Mouse (Mus musculus) MEL (cell line): ENCODE data around the gene Nup188. TPM values are rescaled to one million over a fixed set of nuclear protein-coding genes. Genes with fewer than 3 reads are reported as not detected.

ENCODE experiments used
- DNase-seq: peaks from one replicate; pipeline ENCODE4 v3.0.0; 2011; ENCODE audit warnings: low read depth, low spot score
- H3K27ac ChIP-seq: 2 replicates; pipeline ENCODE4 v1.5.1; 2012; ENCODE audit warnings: low read depth, mild to moderate bottlenecking, control low read depth, low read length, moderate library complexity; ENCODE audit not compliant: control insufficient read depth
- H3K27me3 ChIP-seq, 2 experiments: fragments of 150-350 bp in 1 of 2; sonication (generic) in 1 of 2; 2 replicates each; pipeline ENCODE4 v1.6.1; 2012; ENCODE audit warnings: low read length in 2 of 2, mild to moderate bottlenecking in 2 of 2, improper control_type of control experiment in 1 of 2, moderate library complexity in 1 of 2; ENCODE audit not compliant: insufficient read depth in 2 of 2, control insufficient read depth in 1 of 2
- H3K36me3 ChIP-seq, 2 experiments: 2 replicates each; pipeline ENCODE4 v1.6.1; 2012 to 2014; ENCODE audit warnings: low read length in 2 of 2, improper control_type of control experiment in 1 of 2, inconsistent platforms in 1 of 2, mild to moderate bottlenecking in 1 of 2; ENCODE audit not compliant: insufficient read depth in 2 of 2, control insufficient read depth in 1 of 2
- H3K4me1 ChIP-seq, 2 experiments: fragments of 150-350 bp in 1 of 2; sonication (generic) in 1 of 2; 2 replicates each; pipeline ENCODE4 v1.6.1; 2012; ENCODE audit warnings: low read length in 2 of 2, improper control_type of control experiment in 1 of 2, mild to moderate bottlenecking in 1 of 2; ENCODE audit not compliant: insufficient read depth in 2 of 2, control insufficient read depth in 1 of 2
- H3K4me3 ChIP-seq, 2 experiments: fragments of 150-350 bp in 1 of 2; sonication (generic) in 1 of 2; 2 replicates each; pipeline ENCODE4 v1.5.1; 2012; ENCODE audit warnings: low read depth in 2 of 2, low read length in 2 of 2, mild to moderate bottlenecking in 2 of 2, moderate library complexity in 2 of 2, control low read depth in 1 of 2, improper control_type of control experiment in 1 of 2; ENCODE audit not compliant: control insufficient read depth in 1 of 2, insufficient read depth in 1 of 2
- H3K79me2 ChIP-seq: 2 replicates; pipeline ENCODE4 v1.6.1; 2012; ENCODE audit warnings: mild to moderate bottlenecking, low read length, moderate library complexity; ENCODE audit not compliant: control insufficient read depth, poor library complexity, insufficient read depth
- H3K9ac ChIP-seq: 2 replicates; pipeline ENCODE4 v1.6.1; 2012; ENCODE audit warnings: low read depth, mild to moderate bottlenecking, control low read depth, low read length, moderate library complexity; ENCODE audit not compliant: control insufficient read depth, poor library complexity, severe bottlenecking
- H3K9me3 ChIP-seq: fragments of 150-350 bp; sonication (generic); replicated peaks from 2 replicates; pipeline ENCODE4 v1.6.1; 2012; ENCODE audit warnings: mild to moderate bottlenecking, low read length, improper control_type of control experiment, moderate library complexity; ENCODE audit not compliant: insufficient read depth
- BHLHE40 ChIP-seq: IDR thresholded peaks from 2 replicates; pipeline ENCODE4 v1.6.1; 2012; ENCODE audit warnings: low read depth, mild to moderate bottlenecking, inconsistent platforms, low read length, improper control_type of control experiment, borderline replicate concordance
- CTCF ChIP-seq, 3 experiments: IDR thresholded peaks in 2 of 3; conservative IDR thresholded peaks in 1 of 3; 2 replicates each; pipeline ENCODE4 v1.5.1; 2011 to 2012; ENCODE audit warnings: low read length in 3 of 3, low read depth in 2 of 3, mild to moderate bottlenecking in 2 of 3, improper control_type of control experiment in 1 of 3, inconsistent platforms in 1 of 3, mixed read lengths in 1 of 3, moderate library complexity in 1 of 3; ENCODE audit not compliant: control insufficient read depth in 1 of 3, insufficient read depth in 1 of 3, poor library complexity in 1 of 3, severe bottlenecking in 1 of 3
- E2F4 ChIP-seq: IDR thresholded peaks from 2 replicates; pipeline ENCODE4 v1.6.1; 2011; ENCODE audit warnings: low read depth, low read length, improper control_type of control experiment, borderline replicate concordance
- ELF1 ChIP-seq: IDR thresholded peaks from 2 replicates; pipeline ENCODE4 v1.6.1; 2014; ENCODE audit warnings: low read depth, mild to moderate bottlenecking, inconsistent platforms, low read length, improper control_type of control experiment, moderate library complexity
- EP300 ChIP-seq, 2 experiments: IDR thresholded peaks; 2 replicates each; pipeline ENCODE4 v1.6.1; 2011; ENCODE audit warnings: improper control_type of control experiment in 2 of 2, low read length in 2 of 2, low read depth in 1 of 2, mild to moderate bottlenecking in 1 of 2
- ETS1 ChIP-seq: IDR thresholded peaks from 2 replicates; pipeline ENCODE4 v1.6.1; 2012; ENCODE audit warnings: low read depth, mild to moderate bottlenecking, inconsistent platforms, low read length, improper control_type of control experiment, moderate library complexity
- GATA1 ChIP-seq: IDR thresholded peaks from 2 replicates; pipeline ENCODE4 v1.6.1; 2011; ENCODE audit warnings: low read depth, low read length, improper control_type of control experiment
- MAZ ChIP-seq: IDR thresholded peaks from 2 replicates; pipeline ENCODE4 v1.6.1; 2012; ENCODE audit warnings: low read depth, mild to moderate bottlenecking, inconsistent platforms, low read length, improper control_type of control experiment
- MEF2A ChIP-seq: IDR thresholded peaks from 2 replicates; pipeline ENCODE4 v1.6.1; 2014; ENCODE audit warnings: low read depth, mild to moderate bottlenecking, inconsistent platforms, low read length, improper control_type of control experiment; ENCODE audit not compliant: poor library complexity, insufficient replicate concordance, severe bottlenecking; ENCODE audit errors: extremely low read depth
- MYB ChIP-seq: IDR thresholded peaks from 2 replicates; pipeline ENCODE4 v1.6.1; 2011; ENCODE audit warnings: mild to moderate bottlenecking, low read depth, low read length, improper control_type of control experiment
- MYC ChIP-seq: IDR thresholded peaks from 2 replicates; pipeline ENCODE4 v1.6.1; 2011; ENCODE audit warnings: low read depth, mild to moderate bottlenecking, low read length, improper control_type of control experiment, moderate library complexity
- NRF1 ChIP-seq: IDR thresholded peaks from 2 replicates; pipeline ENCODE4 v1.6.1; 2014; ENCODE audit warnings: low read depth, mild to moderate bottlenecking, inconsistent platforms, low read length, improper control_type of control experiment, moderate library complexity; ENCODE audit not compliant: poor library complexity, insufficient read depth, severe bottlenecking
- POLR2A ChIP-seq, 2 experiments: IDR thresholded peaks; 2 replicates each; pipeline ENCODE4 v1.6.1; 2011 to 2012; ENCODE audit warnings: low read length in 2 of 2, mild to moderate bottlenecking in 2 of 2, control low read depth in 1 of 2, improper control_type of control experiment in 1 of 2, low read depth in 1 of 2, moderate library complexity in 1 of 2; ENCODE audit not compliant: control insufficient read depth in 1 of 2, insufficient read depth in 1 of 2, poor library complexity in 1 of 2
- POLR2AphosphoS5 ChIP-seq: IDR thresholded peaks from 2 replicates; pipeline ENCODE4 v1.6.1; 2012; ENCODE audit warnings: low read depth, borderline replicate concordance, mild to moderate bottlenecking, inconsistent platforms, low read length, moderate library complexity, mixed read lengths
- SIN3A ChIP-seq: IDR thresholded peaks from 2 replicates; pipeline ENCODE4 v1.6.1; 2012; ENCODE audit warnings: low read length, improper control_type of control experiment, inconsistent platforms
- SMC3 ChIP-seq: IDR thresholded peaks from 2 replicates; pipeline ENCODE4 v1.6.1; 2011; ENCODE audit warnings: low read depth, low read length, improper control_type of control experiment
- TAL1 ChIP-seq: IDR thresholded peaks from 2 replicates; pipeline ENCODE4 v1.6.1; 2012; ENCODE audit warnings: mild to moderate bottlenecking, inconsistent platforms, low read length, moderate library complexity, mixed read lengths
- TBP ChIP-seq: IDR thresholded peaks from 2 replicates; pipeline ENCODE4 v1.8.0; 2011; ENCODE audit warnings: low read depth, low read length, improper control_type of control experiment
- TCF12 ChIP-seq: IDR thresholded peaks from 2 replicates; pipeline ENCODE4 v1.6.1; 2014; ENCODE audit warnings: low read depth, mild to moderate bottlenecking, inconsistent platforms, low read length, improper control_type of control experiment, moderate library complexity
- UBTF ChIP-seq: IDR thresholded peaks from 2 replicates; pipeline ENCODE4 v1.6.1; 2012; ENCODE audit warnings: low read depth, mild to moderate bottlenecking, inconsistent platforms, low read length, improper control_type of control experiment, moderate library complexity, borderline replicate concordance; ENCODE audit not compliant: insufficient read depth
- USF1 ChIP-seq: IDR thresholded peaks from 2 replicates; pipeline ENCODE4 v1.6.1; 2014; ENCODE audit warnings: low read depth, mild to moderate bottlenecking, inconsistent platforms, low read length, improper control_type of control experiment, moderate library complexity
- ZC3H11A ChIP-seq: IDR thresholded peaks from 2 replicates; pipeline ENCODE4 v1.6.1; 2012; ENCODE audit warnings: low read depth, mild to moderate bottlenecking, inconsistent platforms, low read length, improper control_type of control experiment
- ZMIZ1 ChIP-seq: IDR thresholded peaks from 2 replicates; pipeline ENCODE4 v1.6.1; 2012; ENCODE audit warnings: low read depth, mild to moderate bottlenecking, inconsistent platforms, low read length, improper control_type of control experiment, moderate library complexity
- ZNF384 ChIP-seq: IDR thresholded peaks from 2 replicates; pipeline ENCODE4 v1.6.1; 2012; ENCODE audit warnings: low read depth, mild to moderate bottlenecking, inconsistent platforms, low read length, improper control_type of control experiment
- polyA plus RNA-seq, 2 experiments: library from polyadenylated mRNA; stranded (reverse) in 1 of 2; unstranded in 1 of 2; fragments of >175 nt in 1 of 2; fragments of >200 nt in 1 of 2; gene quantifications; 2 replicates each; pipeline versions ENCODE4 v1.2.1 to v1.2.4; 2012; ENCODE audit warnings: low replicate concordance in 2 of 2, low read depth in 1 of 2; ENCODE audit not compliant: insufficient read length in 2 of 2, insufficient read depth in 1 of 2, missing spikeins in 1 of 2
- total RNA-seq: library from RNA; depleted of rRNA; stranded (reverse); fragments of 300-350 nt; gene quantifications from 2 replicates; pipeline ENCODE4 v1.2.3, GENCODE M21; 2012

Gene Nup188
- total and polyA plus RNA-seq, 3 experiments: 58.6 to 119 TPM; not detected in 1

- TF ChIP-seq SMC3: no peak
- TF ChIP-seq GATA1: no peak
- no peak for TF ChIP-seq USF1
- no peak for TF ChIP-seq BHLHE40
- TF ChIP-seq ELF1: no peak
- TF ChIP-seq MYC: no peak
- TF ChIP-seq POLR2AphosphoS5: no peak
- TF ChIP-seq MEF2A: no peak
- TF ChIP-seq MAZ: peak; percentile 75; the same call in 1 of the 2 replicates
- no peak for TF ChIP-seq ZNF384
- no peak for TF ChIP-seq TBP
- peak; percentile 60; the same call in 1 of the 2 replicates for TF ChIP-seq NRF1
- TF ChIP-seq ETS1: no peak
These were observed 72.6 kb downstream of the Nup188 start, which contains the start of gene Sh3glb2 (continued) for GRCm38 (mm10) chr2:30358533-30359531.

- H3K4me3 ChIP-seq: no peak overlapping the region
- H3K9me3 ChIP-seq: no peaks in the 10 kb centered on the region
- DNase-seq: no peak
- H3K36me3 ChIP-seq: peaks cover 0 to 3% of the 10 kb centered on the region in 2 experiments; a peak in 2 of 4 replicates
- H3K79me2 ChIP-seq: peaks cover 14% of the 10 kb centered on the region
- TF ChIP-seq SMC3 (no peak), BHLHE40 (no peak), ZMIZ1 (no peak), E2F4 (no peak), CTCF (IDR thresholded peaks at IDR 0.05 in 2 of 3, conservative IDR thresholded peaks at IDR 0.05 in 1 of 3; ENCODE audit: control insufficient read depth in 1 of 3, insufficient read depth in 1 of 3, low read depth in 2 of 3, low read length in 3 of 3, poor library complexity in 1 of 3, severe bottlenecking in 1 of 3) (no peak), SIN3A (no peak), MYB (no peak), ZC3H11A (no peak), TAL1 (no peak), POLR2A (IDR thresholded peaks at IDR 0.05; ENCODE audit: control insufficient read depth in 1 of 2, insufficient read depth in 1 of 2, low read depth in 1 of 2, low read length in 2 of 2, poor library complexity in 1 of 2) (no peak), TBP (no peak), ETS1 (no peak), ZNF384 (no peak), TCF12 (no peak), UBTF (no peak), MEF2A (no peak), EP300 (IDR thresholded peaks at IDR 0.05; ENCODE audit: low read depth in 1 of 2, low read length in 2 of 2) (no peak)
- TF ChIP-seq, all 39 proteins: peak for 0
- H3K9ac ChIP-seq: no peak overlapping the region
- no peaks in the 10 kb centered on the region for H3K27me3 ChIP-seq
- H3K27ac ChIP-seq: no peak overlapping the region
- peaks cover 0 to 15% of the 10 kb centered on the region in 2 experiments; a peak in 2 of 4 replicates for H3K4me1 ChIP-seq
These were observed 74.4 kb downstream of the Nup188 start for GRCm38 (mm10) chr2:30360626-30361025.
